Mouse (Mus musculus) cerebellum, adult 2 months (tissue): ENCODE results near the gene Vipr2.

Experiments used
- CTCF ChIP-seq: fragments of 200-500 bp; IDR thresholded peaks from 2 replicates; pipeline ENCODE4 v1.5.1; 2011; ENCODE audit warnings: low read depth, mild to moderate bottlenecking, control low read depth, low read length, moderate library complexity, borderline replicate concordance; ENCODE audit not compliant: insufficient read depth
- POLR2A ChIP-seq: fragments of 200-500 bp; IDR thresholded peaks from 2 replicates; pipeline ENCODE4 v1.6.1; 2011; ENCODE audit warnings: low read length, control low read depth, borderline replicate concordance; ENCODE audit not compliant: insufficient read depth

- TF ChIP-seq CTCF (no peak), POLR2A (no peak)
Measured at GRCm38 (mm10) chr12:116116455-116116854, 38.9 kb downstream of the Vipr2 start.
